Mouse (Mus musculus): ENCODE results near the gene Ubac2. TPM values are rescaled to one million over a fixed set of nuclear protein-coding genes. Genes with fewer than 3 reads are reported as not detected.

Gene Ubac2
- total RNA-seq (2023) = 100 TPM

GRCm38 (mm10) chr14:121878176-121878858, at the start of gene Ubac2:
Ubac2 (plus strand) TSS chr14:121878620.

GRCm38 (mm10) chr14:121915621-121916020, 37.2 kb downstream of the Ubac2 start, which contains the start of gene Gpr18:
Gpr18 (minus strand) TSS chr14:121915781.

GRCm38 (mm10) chr14:121964990-121965389, 86.6 kb downstream of the Ubac2 start, which contains the start of gene Gpr183:
Gpr183 (minus strand) TSS chr14:121965195.

GRCm38 (mm10) chr14:122034451-122034850, 156.0 kb downstream of the Ubac2 start, which contains the start of gene Timm8a2:
Timm8a2 (plus strand) TSS chr14:122034674.

Other genes starting within 250 kb of the Ubac2 start
- 16.7 TPM for gene Dock9, start 80.8 kb upstream of the Ubac2 start, total RNA-seq (2023)
- gene Gpr18, start 37.2 kb downstream of the Ubac2 start, total RNA-seq (2023) = 159 TPM
- 141 TPM for gene Gpr183, start 86.6 kb downstream of the Ubac2 start, total RNA-seq (2023)
- 2.9 TPM for gene Timm8a2, start 156.1 kb downstream of the Ubac2 start, total RNA-seq (2023)
- 74.5 TPM for gene Tm9sf2, start 228.4 kb downstream of the Ubac2 start, total RNA-seq (2023)

Data from CD8-positive naive resting alpha-beta T cell, adult 57 days (primary cell).